Mouse (Mus musculus): ENCODE measurements around the gene Ldlrap1. TPM values are rescaled to one million over a fixed set of nuclear protein-coding genes. Genes with fewer than 3 reads are reported as not detected.

Gene Ldlrap1
- total RNA-seq, 2 experiments from 2014 or later, result 5.7 to 6.6 TPM

- no peak for DNase-seq
- no peak for TF ChIP-seq CTCF (IDR thresholded peaks at IDR 0.05)
- no peak overlapping the region for H3K4me3 ChIP-seq
- H3K27ac ChIP-seq, result no peak overlapping the region
- intact Hi-C loops (cut with DNase I), result no loop called here
These were observed 27.6 kb downstream of the Ldlrap1 start for GRCm38 (mm10) chr4:134740186-134740585.

DNA sequence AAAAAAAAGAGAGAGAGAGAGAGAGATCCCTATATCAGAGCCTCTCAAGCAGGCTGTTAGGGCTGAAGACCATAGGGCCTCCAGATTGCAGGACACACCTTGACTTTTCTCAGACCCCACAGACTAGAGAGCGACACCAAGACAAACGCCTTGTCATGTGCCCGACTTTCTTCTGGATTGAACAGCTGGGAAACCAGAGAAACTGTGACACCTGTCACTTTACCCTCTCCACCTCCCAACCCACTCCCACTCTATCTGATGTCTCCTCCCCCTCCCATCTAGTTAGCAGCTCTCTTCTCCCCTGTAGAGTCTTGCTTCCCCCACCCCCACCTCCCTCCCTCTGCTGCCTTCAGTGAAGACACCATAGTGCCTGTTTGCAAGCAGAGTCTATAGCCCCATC lies 28.3 kb downstream of the Ldlrap1 start:
- Histone ChIP-seq H3K27ac (no peak overlapping the region), H3K4me3 (no peak overlapping the region)
- TF ChIP-seq CTCF (IDR thresholded peaks at IDR 0.05), result no peak
- no peak for DNase-seq
- intact Hi-C loops (cut with DNase I), result no loop called here

DNA sequence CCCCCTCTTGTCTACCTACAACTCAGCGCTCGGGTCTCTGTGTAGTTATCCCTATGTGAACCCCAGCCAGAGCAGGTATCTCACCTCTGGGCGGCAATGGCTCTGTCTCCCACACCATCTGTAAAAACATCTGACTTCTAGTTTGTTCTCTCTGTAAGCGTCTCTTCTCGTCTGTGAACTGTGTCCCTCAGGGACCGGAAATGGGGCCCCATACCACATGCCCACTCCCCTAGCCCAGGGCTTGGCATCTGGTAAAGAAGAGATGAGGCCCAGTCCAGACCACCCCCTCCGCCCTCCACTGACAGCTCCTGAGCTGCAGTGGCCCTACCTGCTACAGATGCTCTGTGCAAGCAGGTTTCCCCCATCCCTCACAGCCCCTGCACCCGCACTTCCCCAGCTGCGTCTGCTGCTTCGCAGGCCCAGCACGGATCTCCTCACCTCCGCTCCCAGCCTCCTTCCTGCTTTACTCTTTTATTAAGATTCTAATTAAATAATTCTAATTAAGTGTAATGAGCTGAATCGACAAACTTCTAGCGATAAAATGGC lies 30.4 kb downstream of the Ldlrap1 start:
- intact Hi-C loops (cut with DNase I), result no loop called here

DNA sequence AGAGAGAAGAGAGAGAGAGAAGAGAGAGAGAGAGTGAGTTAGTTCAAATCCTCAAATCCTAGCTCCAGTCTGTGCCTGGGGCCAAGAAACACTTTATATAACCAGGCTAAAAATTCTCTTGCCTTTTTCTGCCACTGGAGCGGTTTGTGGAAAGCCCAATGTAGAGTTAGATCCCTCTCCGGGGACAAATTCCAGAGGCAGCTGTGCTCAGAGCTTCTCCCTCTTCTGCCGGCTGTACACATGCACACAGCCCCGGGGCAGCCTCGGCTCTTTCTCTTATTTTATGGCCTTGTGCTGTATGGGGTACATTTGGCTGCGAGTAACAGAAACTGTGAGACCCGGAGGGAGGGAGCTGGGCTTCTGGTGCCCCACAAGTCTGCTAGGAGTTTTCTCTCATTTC lies 31.7 kb downstream of the Ldlrap1 start:
- TF ChIP-seq CTCF (IDR thresholded peaks at IDR 0.05), result no peak
- Histone ChIP-seq H3K27ac (peak overlapping the region; percentile 83), H3K4me3 (no peak overlapping the region)
- peak; percentile 53 for DNase-seq
- intact Hi-C loops (cut with DNase I), result no loop called here

More for the DNA sequence above, 30.4 kb downstream of the Ldlrap1 start:
- Histone ChIP-seq H3K27ac (no peak overlapping the region), H3K4me3 (no peak overlapping the region)
- no peak for DNase-seq
- TF ChIP-seq CTCF (IDR thresholded peaks at IDR 0.05), result no peak

DNA sequence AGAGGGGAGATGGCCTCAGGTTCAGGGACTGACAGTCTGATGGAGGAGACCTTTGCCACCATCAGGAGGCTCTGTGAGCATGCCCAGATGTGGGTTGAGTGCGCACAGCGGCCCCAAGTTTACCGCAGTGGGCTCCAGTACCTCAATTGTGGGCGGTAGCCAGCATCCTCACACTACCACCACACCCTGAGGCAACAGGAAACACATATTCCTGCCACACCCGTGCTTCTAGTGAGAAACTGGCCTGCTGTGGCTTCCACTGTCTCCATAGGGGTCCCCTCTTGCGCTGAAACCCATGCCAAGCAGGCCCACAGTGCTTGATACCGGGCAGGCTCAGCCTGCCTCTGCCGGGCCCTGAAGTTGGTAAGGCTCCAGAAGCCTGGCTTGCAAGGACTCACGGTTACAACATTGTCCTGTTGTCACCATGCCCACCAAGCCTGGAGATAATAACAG lies 33.2 kb downstream of the Ldlrap1 start:
- peak overlapping the region; percentile 83 for H3K27ac ChIP-seq
- intact Hi-C loops (cut with DNase I), result no loop called here
- peak; percentile 55 for DNase-seq
- peak overlapping the region; percentile 40 for H3K4me3 ChIP-seq
- TF ChIP-seq CTCF (IDR thresholded peaks at IDR 0.05), result peak; percentile 5; the same call in 1 of the 2 replicates

DNA sequence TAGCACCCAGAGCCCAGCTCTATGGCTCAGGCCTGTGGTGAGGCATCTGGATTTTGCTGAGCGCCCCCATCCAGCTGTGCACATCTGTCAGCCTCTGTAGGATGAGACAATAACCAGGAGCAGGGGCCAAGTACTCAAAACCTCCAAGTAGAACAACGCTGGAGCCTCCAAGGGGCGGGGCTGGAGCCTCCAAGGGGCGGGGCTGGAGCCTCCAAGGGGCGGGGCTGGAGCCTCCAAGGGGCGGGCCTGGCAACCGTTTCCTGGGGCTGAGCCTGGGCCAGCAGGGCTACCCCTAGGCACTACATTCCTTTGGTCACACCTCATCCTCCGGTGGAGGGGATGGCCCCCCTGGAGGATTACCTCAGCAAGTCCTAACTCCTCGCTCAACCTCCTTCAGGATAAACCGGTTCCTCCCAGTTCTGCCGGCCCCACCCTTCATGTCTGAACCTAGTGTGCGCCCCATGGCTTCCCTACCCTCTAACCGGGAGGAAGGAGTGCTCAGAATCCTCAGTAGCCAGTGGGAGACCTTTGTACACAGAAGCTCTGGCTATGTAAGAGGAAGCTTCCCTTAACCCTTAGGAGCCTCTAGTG lies 33.7 kb downstream of the Ldlrap1 start:
- Histone ChIP-seq H3K4me3 (peak overlapping the region; percentile 40), H3K27ac (peak overlapping the region; percentile 83)
- intact Hi-C loops (cut with DNase I), result no loop called here
- peak; percentile 82 for DNase-seq
- no peak for TF ChIP-seq CTCF (IDR thresholded peaks at IDR 0.05)

DNA sequence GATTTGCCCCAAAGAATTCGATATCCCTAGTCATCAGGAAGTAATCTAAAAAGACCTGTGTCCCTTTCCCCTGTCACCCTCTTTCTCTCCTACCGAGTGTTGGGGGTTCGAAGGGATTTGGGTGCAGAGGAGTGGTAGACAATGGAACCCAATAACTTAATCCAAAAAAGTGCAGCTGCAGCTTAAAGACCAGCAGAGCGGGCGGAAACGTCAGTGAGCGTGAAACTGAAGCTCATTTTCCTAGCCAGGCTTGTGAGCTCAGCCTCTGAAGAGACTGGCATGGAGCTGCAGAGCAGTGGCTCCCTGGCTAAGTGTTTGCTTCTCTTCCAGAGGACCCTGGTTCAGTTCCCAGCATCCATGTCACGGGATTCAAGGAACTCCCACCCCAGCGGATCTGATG lies 34.5 kb downstream of the Ldlrap1 start:
- intact Hi-C loops (cut with DNase I), result no loop called here
- Histone ChIP-seq H3K4me3 (no peak overlapping the region), H3K27ac (peak overlapping the region; percentile 83)
- DNase-seq, result no peak
- no peak for TF ChIP-seq CTCF (IDR thresholded peaks at IDR 0.05)

GRCm38 (mm10) chr4:134730106-134730505 lies 37.7 kb downstream of the Ldlrap1 start:
- no peak for DNase-seq
- intact Hi-C loops (cut with DNase I), result no loop called here
- no peak overlapping the region for H3K27ac ChIP-seq
- H3K4me3 ChIP-seq, result no peak overlapping the region
- TF ChIP-seq CTCF (IDR thresholded peaks at IDR 0.05), result no peak

- H3K4me3 ChIP-seq, result no peak overlapping the region
- TF ChIP-seq CTCF (IDR thresholded peaks at IDR 0.05), result peak; percentile 49
- intact Hi-C loops (cut with DNase I), result no loop called here
- H3K27ac ChIP-seq, result no peak overlapping the region
- no peak for DNase-seq
These were observed 42.0 kb downstream of the Ldlrap1 start for GRCm38 (mm10) chr4:134725735-134726345.

- intact Hi-C loops (cut with DNase I), result no loop called here
- DNase-seq, result no peak
- Histone ChIP-seq H3K27ac (no peak overlapping the region), H3K4me3 (no peak overlapping the region)
- TF ChIP-seq CTCF (IDR thresholded peaks at IDR 0.05), result no peak
These were observed 42.9 kb downstream of the Ldlrap1 start for GRCm38 (mm10) chr4:134724974-134725373.

DNA sequence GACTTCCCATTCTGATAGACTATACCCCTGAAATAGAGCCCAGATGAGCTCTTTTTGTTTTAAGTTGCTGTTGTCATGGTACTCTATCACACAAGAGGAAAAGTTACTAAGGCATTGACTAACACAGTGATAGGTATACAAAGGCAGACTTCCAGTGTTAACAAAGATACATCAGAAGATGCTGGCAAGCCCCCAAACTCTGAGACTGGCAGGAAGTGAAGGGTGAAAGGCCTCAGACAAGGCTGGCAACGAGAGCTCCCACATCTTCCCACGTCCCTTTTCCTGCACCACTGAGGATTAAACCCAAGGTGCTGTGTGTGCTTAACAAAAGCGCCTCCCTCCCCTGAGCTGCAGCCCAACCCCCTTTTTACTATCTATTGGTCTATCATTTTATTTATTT lies 44.6 kb downstream of the Ldlrap1 start:
- no peak for DNase-seq
- intact Hi-C loops (cut with DNase I), result no loop called here
- no peak overlapping the region for H3K4me3 ChIP-seq
- no peak for TF ChIP-seq CTCF (IDR thresholded peaks at IDR 0.05)
- H3K27ac ChIP-seq, result no peak overlapping the region

GRCm38 (mm10) chr4:134721076-134721475 lies 46.7 kb downstream of the Ldlrap1 start:
- no peak for TF ChIP-seq CTCF (IDR thresholded peaks at IDR 0.05)
- peak overlapping the region; percentile 39; the same call in 1 of the 2 replicates for H3K27ac ChIP-seq

GRCm38 (mm10) chr4:134720371-134720770 lies 47.5 kb downstream of the Ldlrap1 start:
- DNase-seq, result no peak
- intact Hi-C loops (cut with DNase I), result no loop called here
- Histone ChIP-seq H3K27ac (peak overlapping the region; percentile 6; the same call in 1 of the 2 replicates), H3K4me3 (no peak overlapping the region)
- no peak for TF ChIP-seq CTCF (IDR thresholded peaks at IDR 0.05)

More at GRCm38 (mm10) chr4:134721076-134721475, 46.7 kb downstream of the Ldlrap1 start:
- intact Hi-C loops (cut with DNase I), result no loop called here
- DNase-seq, result no peak
- no peak overlapping the region for H3K4me3 ChIP-seq
